Mouse (Mus musculus) large intestine, adult 2 months (tissue): Measurements from ENCODE around the gene Mras. TPM values are rescaled to one million over a fixed set of nuclear protein-coding genes. Genes with fewer than 3 reads are reported as not detected.

Experiments
- DNase-seq: peaks from one replicate; pipeline ENCODE4 v3.0.0-alpha.2; 2012; ENCODE audit warnings: low read depth, low spot score
- WGBS: fragments of 180-500 bp; shearing (Covaris S2); methylation state at CpG from one replicate; pipeline ENCODE4 v1.1.7; 2018; 5-methylcytosine and 5-hydroxymethylcytosine counted together
- polyA plus RNA-seq: library from polyadenylated mRNA; depleted of rRNA; stranded (reverse); fragments of >200 nt; gene quantifications from 2 replicates; pipeline ENCODE4 v1.2.3, GENCODE M21; 2012

Gene Mras
- polyA plus RNA-seq, 1 experiment: 4.9 TPM

DNA sequence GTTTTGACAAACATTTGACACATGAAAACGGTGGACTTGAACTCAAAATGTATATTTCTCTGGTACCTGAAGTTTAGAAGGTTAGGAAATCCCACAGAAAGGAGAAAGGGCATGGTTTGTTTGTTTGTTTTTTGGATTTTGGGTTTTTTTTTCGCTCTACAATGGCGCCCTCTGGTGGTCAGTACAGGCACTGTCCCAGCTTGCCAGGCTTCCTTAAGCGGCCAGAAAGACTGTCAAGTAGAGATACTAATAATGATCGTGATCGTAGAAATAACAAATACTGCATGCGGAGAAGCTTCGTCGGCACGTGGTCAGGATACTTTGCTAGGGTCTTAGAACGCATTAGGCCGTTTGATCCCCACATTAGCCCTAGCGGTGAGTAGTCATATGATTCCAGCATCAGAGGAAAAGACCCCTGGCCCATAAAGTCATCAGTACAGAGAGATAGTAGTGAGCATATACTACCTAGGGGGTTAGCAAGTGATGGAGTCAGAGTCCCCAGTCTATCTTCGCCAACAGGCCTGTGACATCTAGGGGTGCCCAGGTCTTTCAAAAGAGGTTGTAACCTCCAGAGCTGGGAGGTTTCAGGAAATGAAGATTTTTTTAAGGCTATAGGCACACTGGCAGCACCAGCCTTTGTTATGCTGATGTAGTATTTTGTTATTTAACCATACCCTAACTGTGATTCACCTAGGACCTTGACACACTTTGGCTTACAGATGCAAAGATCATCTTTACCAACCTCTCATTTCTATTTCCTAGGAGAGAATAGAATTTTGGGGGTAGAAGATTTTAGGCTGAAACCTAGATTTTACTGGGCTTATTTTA lies 60.4 kb downstream of the Mras start:
- DNase-seq: no peak
- WGBS: 10% methylated on average over 14 of the region's 14 CpGs

- WGBS: 73% methylated on average over 7 of the region's 7 CpGs
- DNase-seq: no peak
These were observed 68.8 kb downstream of the Mras start for GRCm38 (mm10) chr9:99368431-99368830.

DNA sequence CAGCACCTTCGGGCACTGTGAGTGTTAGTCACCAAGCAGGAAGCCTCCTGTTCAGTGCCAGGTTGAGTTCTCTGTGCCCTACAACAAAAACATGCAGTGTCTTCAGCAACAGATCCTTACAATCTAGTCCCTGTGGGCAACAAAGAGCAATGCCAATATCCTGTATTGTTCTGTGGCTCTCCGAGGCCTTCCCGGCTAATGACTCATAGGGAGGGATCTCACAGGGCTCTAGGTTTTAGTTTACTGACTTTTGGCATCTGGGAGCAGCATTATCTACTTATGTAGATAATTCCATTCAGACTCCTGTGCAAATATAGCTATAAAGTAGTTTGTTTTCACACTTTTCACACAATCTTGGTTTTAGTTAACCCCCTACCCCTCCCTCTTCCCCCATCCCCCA lies 71.3 kb downstream of the Mras start:
- no peak for DNase-seq
- 41% methylated on average over 3 of the region's 3 CpGs for WGBS

DNA sequence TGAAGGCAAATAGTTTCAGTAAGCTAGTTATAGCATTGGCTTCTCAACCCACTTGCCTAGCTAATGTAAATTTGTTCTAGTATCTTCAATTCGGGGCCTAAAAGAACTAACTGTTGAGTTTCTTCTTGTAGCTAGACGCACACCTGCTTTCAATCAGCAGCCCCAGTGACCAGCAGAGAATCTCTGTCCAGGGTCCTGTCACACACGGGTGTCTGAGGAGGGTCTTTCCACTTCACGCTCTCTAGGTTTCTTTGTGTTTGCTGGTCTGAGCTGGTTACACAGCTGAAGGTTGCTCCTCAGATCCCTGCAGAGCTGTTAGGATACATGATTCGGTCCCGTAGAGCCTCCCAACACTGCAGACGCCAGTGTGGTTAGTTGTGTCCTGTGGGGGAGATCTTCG lies 74.1 kb downstream of the Mras start:
- 56% methylated on average over 8 of the region's 8 CpGs for WGBS
- no peak for DNase-seq

- 69% methylated on average over 9 of the region's 9 CpGs for WGBS
- DNase-seq: no peak
These were observed 75.2 kb downstream of the Mras start for GRCm38 (mm10) chr9:99361946-99362345.

DNA sequence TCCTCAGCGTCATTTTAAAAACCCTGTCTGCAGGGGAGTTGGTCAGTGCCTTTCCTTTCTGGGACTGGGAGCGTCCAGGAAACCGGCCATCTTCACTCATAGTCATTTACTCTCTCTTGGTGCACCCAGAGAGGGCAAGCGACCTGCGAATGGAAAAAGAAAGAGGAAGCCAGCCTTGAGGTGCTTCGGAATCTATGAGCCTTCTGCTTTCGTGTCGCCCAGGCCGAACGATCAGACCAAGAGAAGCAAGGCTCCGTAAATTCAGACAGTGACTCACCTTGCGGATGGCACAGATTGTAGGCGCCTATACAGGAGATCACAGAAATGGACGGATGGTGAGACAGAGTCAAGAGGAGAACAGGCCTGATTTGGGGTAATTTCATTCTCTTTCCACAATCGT lies 78.2 kb downstream of the Mras start:
- 85% methylated on average over 15 of the region's 15 CpGs for WGBS
- DNase-seq: no peak

DNA sequence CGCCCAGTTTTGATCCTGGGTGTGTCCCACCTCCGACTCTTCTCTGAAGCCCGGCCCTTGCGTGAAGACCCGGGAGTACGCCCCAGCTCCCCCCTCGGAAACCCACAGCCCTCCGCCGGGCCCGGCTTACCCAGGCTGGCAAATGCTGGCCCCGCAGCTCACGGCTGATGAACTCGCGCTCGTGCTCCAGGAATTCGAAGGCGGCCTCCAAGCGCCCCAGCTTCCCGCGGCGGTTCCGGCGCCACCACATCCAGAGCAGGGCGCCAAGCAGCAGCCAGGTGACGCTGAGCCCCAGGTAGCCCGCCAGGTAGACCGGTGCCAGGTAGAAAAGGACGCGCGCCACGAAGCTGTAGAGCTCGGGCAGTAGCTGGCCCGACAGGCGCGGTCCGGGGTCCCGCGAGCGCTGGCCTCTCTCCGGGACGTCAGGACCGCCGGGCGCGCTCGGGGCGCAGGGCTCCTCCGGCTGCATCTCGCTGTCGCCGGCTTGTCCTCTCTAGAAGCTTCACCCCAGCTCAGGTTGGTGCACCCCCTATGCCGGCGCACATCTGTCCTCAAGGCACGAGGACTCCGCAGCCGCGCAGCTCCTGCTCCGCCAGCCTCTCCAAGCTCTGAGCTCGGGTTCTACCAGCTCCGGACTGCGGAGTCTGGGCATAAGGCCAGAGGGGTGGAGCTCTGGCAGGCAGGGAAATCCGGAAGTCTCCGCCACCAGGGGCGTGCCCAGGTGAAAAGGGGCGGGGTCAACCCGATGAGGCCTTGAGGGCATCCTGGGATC lies 79.1 kb downstream of the Mras start, which contains the start of gene Esyt3:
Gene Esyt3, minus strand, starts transcription at position 637 of the 772 bp plus-strand sequence.
- DNase-seq: no peak
- 1% methylated on average over 66 of the region's 66 CpGs for WGBS

DNA sequence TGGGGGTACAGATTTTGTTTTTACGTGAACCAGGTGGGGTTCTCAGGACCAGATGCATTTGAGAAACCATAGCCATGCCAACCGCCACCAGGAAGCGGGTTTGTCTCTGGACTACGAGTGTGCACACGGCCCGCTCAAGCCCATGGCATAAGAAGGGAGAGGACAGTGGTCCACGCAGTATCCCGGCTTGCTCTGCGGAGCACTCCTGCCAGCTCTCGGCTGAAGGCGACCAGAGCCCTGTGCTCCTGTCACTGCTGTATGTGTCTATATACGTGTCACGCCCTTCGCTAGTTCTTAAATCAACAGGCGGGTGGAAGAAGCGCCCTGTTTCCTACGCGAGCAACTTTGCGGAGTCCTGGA lies 79.6 kb downstream of the Mras start:
- WGBS: 4% methylated on average over 19 of the region's 19 CpGs
- no peak for DNase-seq

- WGBS: 60% methylated on average over 5 of the region's 5 CpGs
- DNase-seq: no peak
These were observed 81.2 kb downstream of the Mras start for GRCm38 (mm10) chr9:99355971-99356370.

GRCm38 (mm10) chr9:99354796-99355195 lies 82.4 kb downstream of the Mras start:
- DNase-seq: no peak
- 58% methylated on average over 5 of the region's 5 CpGs for WGBS

DNA sequence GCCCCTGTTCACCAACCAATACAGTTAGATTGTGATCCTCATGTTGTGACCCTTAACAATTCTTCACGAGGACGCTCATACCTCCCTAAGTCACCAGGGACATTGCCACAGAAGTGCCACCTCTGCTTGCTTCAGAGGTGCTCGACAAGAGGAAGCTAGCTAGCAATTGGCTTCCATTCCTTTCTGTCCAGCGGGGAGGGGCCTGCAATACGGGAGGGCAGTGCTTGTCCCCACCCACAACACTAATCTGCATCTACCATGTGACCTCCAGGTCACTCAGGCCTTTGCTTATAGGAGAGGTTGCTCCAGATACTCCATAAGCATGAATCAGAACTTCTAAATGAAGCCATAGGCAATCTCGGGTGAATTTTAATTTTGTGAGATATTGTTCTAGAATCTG lies 83.8 kb downstream of the Mras start:
- DNase-seq: no peak
- WGBS: 46% methylated on average over 6 of the region's 6 CpGs

GRCm38 (mm10) chr9:99352964-99353363 lies 84.2 kb downstream of the Mras start:
- WGBS: 61% methylated on average over 4 of the region's 4 CpGs
- DNase-seq: no peak

- 11% methylated on average over 4 of the region's 4 CpGs for WGBS
- no peak for DNase-seq
These were observed 91.8 kb downstream of the Mras start for GRCm38 (mm10) chr9:99345351-99345792.

DNA sequence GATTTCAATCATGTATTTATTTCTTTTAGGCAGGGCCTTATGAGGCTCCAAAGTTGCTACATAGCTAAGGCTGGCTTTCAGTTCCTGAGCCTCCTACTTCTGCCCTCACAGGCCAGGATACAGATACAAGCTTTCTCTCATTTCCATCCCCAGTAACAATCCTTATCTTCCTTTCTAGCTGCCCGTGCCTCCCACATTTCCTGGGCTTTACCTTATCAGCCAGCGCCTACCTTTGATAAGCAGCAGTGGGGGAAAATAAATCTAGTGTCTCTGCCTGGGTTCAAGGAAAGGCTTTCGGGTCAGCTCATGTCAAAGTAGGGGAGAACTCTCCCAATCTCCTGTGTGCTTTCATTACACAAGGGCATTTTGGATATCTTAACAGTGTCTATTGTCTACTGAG lies 95.6 kb downstream of the Mras start:
- WGBS: 53% methylated on average over 3 of the region's 3 CpGs
- no peak for DNase-seq

GRCm38 (mm10) chr9:99340126-99340525 lies 97.1 kb downstream of the Mras start:
- WGBS: 39% methylated on average over 12 of the region's 12 CpGs
- DNase-seq: no peak

GRCm38 (mm10) chr9:99339182-99339581 lies 98.0 kb downstream of the Mras start:
- DNase-seq: no peak
- 85% methylated on average over 1 of the region's 1 CpGs for WGBS

DNA sequence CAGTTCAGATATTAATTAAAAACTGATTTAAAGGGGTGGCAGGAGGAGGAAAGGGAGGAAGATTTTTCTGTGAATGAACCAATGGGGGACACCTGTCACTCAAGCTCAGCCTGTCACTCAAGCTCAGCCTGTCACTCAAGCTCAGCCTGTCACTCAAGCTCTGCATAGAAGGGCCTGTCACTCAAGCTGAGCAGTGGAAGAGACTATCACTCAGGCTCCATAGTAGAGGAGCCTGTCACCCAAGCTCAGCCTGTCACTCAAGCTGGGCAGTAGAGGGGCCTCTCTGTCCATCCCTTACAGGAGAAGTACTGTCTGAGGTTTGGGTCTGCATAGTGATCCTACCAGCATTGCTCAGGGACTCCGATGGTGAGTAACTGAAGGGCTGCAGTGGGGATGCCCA lies 98.9 kb downstream of the Mras start:
- DNase-seq: no peak
- 96% methylated on average over 1 of the region's 1 CpGs for WGBS

DNA sequence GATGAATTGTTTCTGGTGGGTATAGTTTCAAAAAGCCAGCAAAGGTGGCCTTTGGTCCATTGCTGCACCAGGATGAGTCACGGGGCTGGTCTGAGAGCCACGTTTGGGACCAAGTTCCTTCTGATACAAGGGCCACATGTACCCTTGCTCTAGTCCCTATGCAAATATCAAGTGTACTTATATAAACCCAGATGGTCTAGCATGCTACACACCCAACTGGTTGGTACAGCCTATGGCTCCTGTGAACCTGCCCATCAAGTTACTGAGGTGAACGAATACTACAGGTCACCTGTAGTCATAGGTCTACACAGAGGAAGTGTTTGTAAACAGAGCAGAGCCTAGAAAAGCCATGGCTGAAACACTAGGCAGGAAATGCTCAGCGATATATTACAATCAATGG lies 100.6 kb downstream of the Mras start:
- DNase-seq: no peak
- 57% methylated on average over 4 of the region's 4 CpGs for WGBS
